Mouse (Mus musculus): Measurements from ENCODE around the gene Gm20479. TPM values are rescaled to one million over a fixed set of nuclear protein-coding genes. Genes with fewer than 3 reads are reported as not detected.

The Gm20479 gene
- polyA plus RNA-seq, 1 experiment from 2014 or later = not detected

DNA sequence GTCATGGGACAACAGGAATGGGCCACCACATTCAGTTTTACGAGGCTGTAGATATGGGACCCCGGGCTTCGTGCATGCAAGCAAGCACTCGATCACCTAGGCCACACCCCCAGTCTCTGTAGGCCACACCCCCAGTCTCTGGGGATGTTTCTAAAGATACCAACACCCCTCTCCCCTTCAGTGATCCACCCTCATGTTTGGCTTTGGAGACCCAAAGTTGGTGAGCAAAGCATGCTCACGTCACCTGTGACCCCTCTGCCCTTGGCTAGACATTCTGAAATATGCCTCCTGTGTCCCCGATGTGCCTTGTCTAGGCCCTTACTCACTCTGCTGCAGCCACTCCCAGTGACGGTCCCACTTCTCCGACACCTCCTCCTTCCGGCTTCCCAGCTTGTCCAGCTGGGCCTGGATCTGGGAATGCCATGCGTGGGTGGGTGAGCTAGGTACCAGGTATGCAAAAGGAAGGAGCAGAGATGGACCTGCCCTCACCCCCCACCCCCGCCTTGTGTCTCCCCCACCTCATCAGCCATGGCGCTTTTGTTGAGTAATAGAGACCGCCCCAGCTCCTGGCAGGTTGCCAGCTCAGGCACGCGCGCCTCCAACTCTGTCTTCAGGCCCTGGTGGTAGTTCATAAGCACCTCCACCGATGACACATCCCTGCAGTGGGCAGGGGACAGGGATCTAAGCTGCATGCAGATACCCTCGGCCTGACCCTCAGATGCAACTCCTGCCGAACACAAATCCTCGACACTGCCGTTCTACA is 9.0 kb upstream of the Gm20479 start:
- Histone ChIP-seq H3K27ac (no peak overlapping the region), H3K27me3 (peaks cover 95% of the 10 kb centered on the region), H3K4me1 (replicated peaks) (peaks cover 14% of the 10 kb centered on the region), H3K9ac (replicated peaks) (no peak overlapping the region), H3K36me3 (no peaks in the 10 kb centered on the region), H3K4me3 (replicated peaks) (no peak overlapping the region), H3K9me3 (peaks cover 8% of the 10 kb centered on the region), H3K4me2 (no peak overlapping the region)
- no peak for ATAC-seq (ENCODE audit: insufficient number of reproducible peaks, insufficient read depth, low FRiP score, low TSS enrichment, low read depth)
- 42% methylated on average over 21 of the region's 21 CpGs for WGBS

DNA sequence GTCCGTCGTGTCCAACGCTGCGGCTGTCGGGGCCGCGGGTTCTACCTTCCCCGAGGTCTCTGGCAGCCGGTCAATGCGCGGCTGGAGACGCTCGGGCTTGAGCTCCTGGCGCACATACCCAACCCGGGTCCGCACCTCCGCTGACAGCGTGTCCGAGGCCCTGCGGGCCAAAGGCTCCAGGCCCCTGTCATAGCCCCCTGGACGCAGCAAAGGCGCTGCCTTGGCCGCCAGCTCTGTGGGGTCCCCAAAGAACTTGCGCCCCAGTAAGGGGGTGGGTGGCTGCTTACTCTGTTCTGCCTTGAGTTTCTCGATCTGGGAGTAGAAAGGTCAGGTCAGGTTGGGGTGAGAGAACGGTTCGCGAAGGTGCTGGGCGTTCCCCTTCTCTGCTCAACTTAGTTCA is 7.2 kb upstream of the Gm20479 start:
- no peak for ATAC-seq (ENCODE audit: insufficient number of reproducible peaks, insufficient read depth, low FRiP score, low TSS enrichment, low read depth)
- Histone ChIP-seq H3K4me3 (replicated peaks) (peak overlapping the region; percentile 20), H3K4me1 (replicated peaks) (peaks cover 18% of the 10 kb centered on the region), H3K9ac (replicated peaks) (no peak overlapping the region), H3K4me2 (no peak overlapping the region), H3K27me3 (peaks cover 76% of the 10 kb centered on the region), H3K27ac (no peak overlapping the region), H3K9me3 (no peaks in the 10 kb centered on the region), H3K36me3 (no peaks in the 10 kb centered on the region)
- 5% methylated on average over 29 of the region's 29 CpGs for WGBS

DNA sequence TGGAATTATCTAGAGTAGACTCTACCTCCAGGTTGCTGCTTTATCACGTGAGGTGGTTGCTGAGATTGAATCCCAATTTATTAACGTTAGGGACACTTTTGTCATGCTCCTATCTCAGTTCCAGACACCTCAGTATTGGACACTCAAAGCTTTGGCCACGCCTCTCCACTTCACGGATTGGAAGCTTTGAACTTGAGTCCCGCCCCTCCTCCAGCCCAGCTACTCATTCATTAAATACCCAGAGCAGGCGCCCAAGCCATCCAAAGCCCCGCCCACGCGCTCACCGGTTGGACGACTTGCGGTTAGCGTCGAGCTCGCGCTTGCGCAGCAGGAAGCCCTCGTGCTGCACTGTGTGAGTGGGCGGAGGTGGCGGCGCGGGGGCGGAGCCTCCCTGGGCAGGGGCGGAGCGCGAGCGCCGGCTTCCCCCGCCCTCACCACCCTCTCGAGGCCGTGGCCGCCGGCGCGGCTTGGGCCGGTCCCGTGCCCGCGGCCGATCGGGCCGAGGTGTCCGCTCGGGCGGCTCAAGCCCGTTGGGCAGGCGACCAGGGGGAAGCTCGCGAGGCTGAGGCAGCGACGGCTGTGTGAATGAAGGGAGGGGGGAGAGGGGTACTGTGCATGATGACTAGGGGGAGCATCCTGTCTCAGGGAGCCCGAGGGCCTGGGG is 4.2 kb upstream of the Gm20479 start:
- H3K4me2 ChIP-seq = peak overlapping the region; percentile 74
- 1% methylated on average over 52 of the region's 52 CpGs for WGBS
- peak; percentile 91 for ATAC-seq (ENCODE audit: insufficient number of reproducible peaks, insufficient read depth, low FRiP score, low TSS enrichment, low read depth)
- H3K27ac ChIP-seq = no peak overlapping the region
- peak overlapping the region; percentile 55 for H3K4me3 ChIP-seq (replicated peaks)
- peaks cover 72% of the 10 kb centered on the region for H3K27me3 ChIP-seq
- H3K9me3 ChIP-seq = no peaks in the 10 kb centered on the region
- H3K4me1 ChIP-seq (replicated peaks) = peaks cover 17% of the 10 kb centered on the region
- peak overlapping the region; percentile 65 for H3K9ac ChIP-seq (replicated peaks)
- no peaks in the 10 kb centered on the region for H3K36me3 ChIP-seq

DNA sequence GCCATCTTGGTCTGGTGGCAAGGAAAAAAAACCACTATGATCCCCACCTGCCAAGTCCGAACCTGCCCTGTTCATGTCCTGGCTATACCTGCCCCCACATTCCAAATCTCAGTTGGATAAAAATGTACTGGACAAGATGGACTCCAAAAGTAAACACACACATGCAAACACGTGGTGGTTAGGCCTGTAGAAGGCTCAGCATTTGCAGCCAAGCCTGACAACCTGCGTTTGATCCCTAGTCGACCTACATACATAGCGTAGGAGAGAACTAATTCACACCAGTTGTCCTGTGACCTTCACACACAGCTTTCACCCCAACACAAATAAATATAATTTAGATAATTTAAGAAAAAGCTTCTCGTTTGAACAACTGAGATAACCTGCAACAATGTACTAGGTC is 3.5 kb upstream of the Gm20479 start:
- H3K4me1 ChIP-seq (replicated peaks) = peaks cover 20% of the 10 kb centered on the region
- peak overlapping the region; percentile 74 for H3K4me2 ChIP-seq
- no peaks in the 10 kb centered on the region for H3K9me3 ChIP-seq
- no peak overlapping the region for H3K9ac ChIP-seq (replicated peaks)
- no peak overlapping the region for H3K27ac ChIP-seq
- H3K27me3 ChIP-seq = peaks cover 68% of the 10 kb centered on the region
- WGBS = 55% methylated on average over 6 of the region's 6 CpGs
- no peak for ATAC-seq (ENCODE audit: insufficient number of reproducible peaks, insufficient read depth, low FRiP score, low TSS enrichment, low read depth)
- H3K36me3 ChIP-seq = no peaks in the 10 kb centered on the region
- H3K4me3 ChIP-seq (replicated peaks) = peak overlapping the region; percentile 55; the same call in 1 of the 2 replicates

DNA sequence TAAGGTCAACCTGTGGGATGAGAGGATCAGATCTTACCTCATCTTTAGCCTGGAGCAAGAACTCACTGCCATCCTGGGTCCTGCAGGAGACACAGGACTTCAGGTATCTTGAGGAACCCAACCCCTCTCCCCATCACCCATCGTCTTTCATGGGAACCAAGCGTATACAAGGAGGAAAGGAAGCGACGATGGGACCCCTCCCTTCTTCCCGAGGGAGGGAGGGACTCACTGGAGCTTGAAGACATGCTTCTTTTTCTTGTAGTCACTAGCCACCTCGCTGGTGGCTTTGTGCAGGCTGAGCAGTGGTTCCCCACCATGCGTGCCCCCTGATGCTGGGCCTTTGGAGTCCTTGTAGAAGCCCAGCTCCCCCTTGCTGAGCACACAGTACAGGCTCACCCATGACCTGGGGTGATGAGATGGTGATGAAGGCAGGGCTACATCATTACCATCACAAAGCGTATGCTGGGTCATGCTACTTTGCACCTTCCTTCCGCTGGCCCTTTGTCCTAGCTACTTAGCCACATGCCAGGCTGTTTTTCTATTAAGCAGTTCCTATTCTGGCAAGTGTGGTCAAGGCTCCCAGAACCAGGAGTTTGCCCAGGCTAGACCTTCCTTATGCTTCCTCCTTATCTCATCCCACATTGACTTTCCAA is 2.6 kb upstream of the Gm20479 start:
- WGBS = 88% methylated on average over 9 of the region's 9 CpGs
- Histone ChIP-seq H3K4me3 (replicated peaks) (no peak overlapping the region), H3K27ac (no peak overlapping the region), H3K27me3 (peaks cover 59% of the 10 kb centered on the region), H3K9ac (replicated peaks) (no peak overlapping the region), H3K36me3 (no peaks in the 10 kb centered on the region), H3K4me1 (replicated peaks) (peaks cover 25% of the 10 kb centered on the region), H3K9me3 (no peaks in the 10 kb centered on the region), H3K4me2 (no peak overlapping the region)
- ATAC-seq (ENCODE audit: insufficient number of reproducible peaks, insufficient read depth, low FRiP score, low TSS enrichment, low read depth) = no peak

DNA sequence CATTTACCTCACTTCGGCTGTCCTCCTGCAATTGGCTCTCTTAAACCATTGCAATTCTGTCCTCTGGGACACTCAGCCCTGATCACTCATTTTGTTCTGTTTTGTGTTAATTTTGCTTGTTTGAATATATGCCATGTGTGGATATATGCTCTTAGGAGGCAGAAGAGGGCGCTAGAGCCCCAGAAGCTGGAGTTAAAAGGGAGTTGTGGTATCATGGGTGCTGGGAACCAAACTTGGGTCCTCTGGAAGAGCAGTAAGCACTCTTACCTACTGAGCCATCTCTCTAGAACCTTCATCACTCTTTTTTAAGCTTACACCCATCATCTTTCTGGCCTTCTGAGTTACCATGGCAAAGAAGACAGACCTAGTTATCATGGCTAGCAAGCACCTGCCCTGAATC is 1.9 kb upstream of the Gm20479 start:
- H3K9me3 ChIP-seq = no peaks in the 10 kb centered on the region
- peaks cover 28% of the 10 kb centered on the region for H3K4me1 ChIP-seq (replicated peaks)
- ATAC-seq (ENCODE audit: insufficient number of reproducible peaks, insufficient read depth, low FRiP score, low TSS enrichment, low read depth) = no peak
- H3K36me3 ChIP-seq = no peaks in the 10 kb centered on the region
- no peak overlapping the region for H3K27ac ChIP-seq
- peaks cover 52% of the 10 kb centered on the region for H3K27me3 ChIP-seq
- H3K4me3 ChIP-seq (replicated peaks) = no peak overlapping the region
- WGBS = 76% methylated on average over 2 of the region's 2 CpGs
- H3K9ac ChIP-seq (replicated peaks) = no peak overlapping the region
- H3K4me2 ChIP-seq = no peak overlapping the region

DNA sequence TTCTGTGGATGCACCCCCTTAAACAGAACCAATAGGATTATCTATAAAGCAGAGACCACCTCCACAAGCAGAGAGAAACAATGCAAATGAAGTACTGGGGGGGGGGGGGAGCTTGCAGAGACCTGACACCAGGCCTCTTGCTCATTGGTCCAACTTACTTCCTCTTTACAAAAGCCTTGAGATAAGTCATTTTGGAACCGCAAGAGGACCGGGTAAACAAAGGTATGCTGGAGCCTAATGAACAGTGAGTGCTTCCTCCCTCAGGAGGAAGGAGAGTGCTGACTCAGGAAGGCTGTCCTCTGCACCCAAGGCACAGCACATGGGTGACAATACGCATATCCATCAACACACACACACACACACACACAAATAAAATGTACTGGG is 368 bp upstream of the Gm20479 start:
- Histone ChIP-seq H3K4me1 (replicated peaks) (peaks cover 26% of the 10 kb centered on the region), H3K9ac (replicated peaks) (no peak overlapping the region)

DNA sequence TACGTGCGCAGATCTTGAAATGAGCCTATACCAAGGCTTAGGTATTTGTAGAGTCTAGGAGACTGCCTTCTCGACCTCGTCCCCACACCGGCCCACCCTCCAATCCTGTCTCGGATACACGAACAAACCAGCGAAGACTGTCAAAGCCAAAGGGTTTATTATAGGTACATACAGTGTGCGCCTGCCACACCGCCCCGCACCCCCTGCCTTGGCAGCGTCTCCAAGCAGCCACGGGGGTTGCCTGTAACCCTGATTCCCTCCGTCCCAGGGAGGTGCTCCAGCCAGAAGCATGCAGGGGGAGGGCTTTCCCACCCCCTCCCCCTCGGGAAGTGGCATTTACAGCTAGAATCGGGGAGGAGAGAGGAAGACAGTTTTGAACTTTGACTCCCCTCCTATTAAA is 971 bp downstream of the Gm20479 start:
- no peak overlapping the region for H3K27ac ChIP-seq
- H3K4me3 ChIP-seq (replicated peaks) = peak overlapping the region; percentile 64
- peak; percentile 36 for ATAC-seq (ENCODE audit: insufficient number of reproducible peaks, insufficient read depth, low FRiP score, low TSS enrichment, low read depth)
- H3K4me2 ChIP-seq = peak overlapping the region; percentile 73
- H3K9ac ChIP-seq (replicated peaks) = no peak overlapping the region; the same call in 1 of the 2 replicates
- H3K9me3 ChIP-seq = no peaks in the 10 kb centered on the region
- H3K36me3 ChIP-seq = peaks cover 21% of the 10 kb centered on the region
- WGBS = 1% methylated on average over 16 of the region's 16 CpGs
- peaks cover 26% of the 10 kb centered on the region for H3K4me1 ChIP-seq (replicated peaks)
- H3K27me3 ChIP-seq = peaks cover 28% of the 10 kb centered on the region

More for the DNA sequence above, 368 bp upstream of the Gm20479 start:
- Histone ChIP-seq H3K4me3 (replicated peaks) (no peak overlapping the region), H3K27ac (no peak overlapping the region), H3K9me3 (no peaks in the 10 kb centered on the region), H3K27me3 (peaks cover 38% of the 10 kb centered on the region), H3K36me3 (peaks cover 8% of the 10 kb centered on the region; the same call in 1 of the 2 replicates), H3K4me2 (no peak overlapping the region)
- ATAC-seq (ENCODE audit: insufficient number of reproducible peaks, insufficient read depth, low FRiP score, low TSS enrichment, low read depth) = no peak
- WGBS = 23% methylated on average over 3 of the region's 3 CpGs

DNA sequence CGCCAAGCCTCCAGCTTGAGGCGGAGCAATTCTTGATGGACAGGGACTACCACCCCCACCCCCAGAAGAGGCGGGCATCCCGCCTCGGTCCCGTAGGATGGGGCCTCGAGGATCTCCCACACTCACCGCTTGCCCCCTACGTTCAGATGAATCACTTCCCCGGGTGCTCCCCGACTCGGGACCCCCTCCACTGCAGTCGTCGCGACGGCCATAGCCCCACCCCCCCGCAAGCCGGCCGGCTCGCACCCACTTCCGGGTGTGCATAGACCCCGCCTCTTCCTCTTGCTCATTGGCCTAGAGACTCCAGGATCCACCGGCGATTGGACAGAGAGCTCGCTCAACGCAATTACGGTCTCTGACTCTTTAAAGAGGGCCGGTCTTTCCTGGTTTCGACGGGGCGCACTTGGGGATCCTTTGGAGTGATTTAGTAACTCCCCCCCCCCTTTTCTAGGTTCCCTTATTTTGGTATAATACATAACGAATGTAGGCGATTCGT is 1.4 kb downstream of the Gm20479 start, which contains the start of gene Shkbp1:
Shkbp1 (minus strand) TSS at position 275 of the 496 bp plus-strand sequence.
- peaks cover 28% of the 10 kb centered on the region for H3K27me3 ChIP-seq
- H3K4me1 ChIP-seq (replicated peaks) = peaks cover 23% of the 10 kb centered on the region
- peak within 1 kb of the TSS; percentile 73 for H3K4me2 ChIP-seq
- H3K9ac ChIP-seq (replicated peaks) = peak within 1 kb of the TSS; percentile 58
- peak; percentile 84 for ATAC-seq (ENCODE audit: insufficient number of reproducible peaks, insufficient read depth, low FRiP score, low TSS enrichment, low read depth)
- WGBS = under 1% methylated on average over 34 of the region's 34 CpGs
- no peak within 1 kb of the TSS for H3K27ac ChIP-seq
- peak within 1 kb of the TSS; percentile 64 for H3K4me3 ChIP-seq (replicated peaks)
- H3K36me3 ChIP-seq = peaks cover 22% of the 10 kb centered on the region
- H3K9me3 ChIP-seq = no peaks in the 10 kb centered on the region

DNA sequence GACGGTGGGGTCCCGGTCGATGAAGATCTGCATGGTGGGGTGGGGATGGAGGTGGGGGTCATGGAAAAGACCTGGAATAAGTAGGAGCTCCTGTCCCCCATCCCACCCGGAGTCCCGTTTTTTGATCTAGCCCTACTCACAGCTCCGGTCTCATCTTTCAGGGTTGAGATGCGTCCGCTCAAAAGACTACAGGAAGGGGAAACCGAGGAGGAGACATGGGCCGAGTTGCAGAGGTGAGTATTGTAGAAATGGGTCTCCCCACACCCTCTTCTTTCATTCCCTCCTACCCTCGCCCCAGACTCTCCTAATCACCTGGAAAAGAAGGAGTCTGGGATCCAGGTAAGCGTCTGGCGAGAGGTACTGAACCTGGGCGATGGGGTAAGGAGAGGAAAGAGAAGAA is 2.0 kb downstream of the Gm20479 start:
- H3K36me3 ChIP-seq = peaks cover 27% of the 10 kb centered on the region
- peak overlapping the region; percentile 64 for H3K4me3 ChIP-seq (replicated peaks)
- 7% methylated on average over 14 of the region's 14 CpGs for WGBS
- ATAC-seq (ENCODE audit: insufficient number of reproducible peaks, insufficient read depth, low FRiP score, low TSS enrichment, low read depth) = no peak
- H3K9ac ChIP-seq (replicated peaks) = peak overlapping the region; percentile 58
- H3K4me2 ChIP-seq = peak overlapping the region; percentile 73
- H3K27ac ChIP-seq = no peak overlapping the region
- H3K27me3 ChIP-seq = peaks cover 28% of the 10 kb centered on the region
- H3K9me3 ChIP-seq = no peaks in the 10 kb centered on the region
- H3K4me1 ChIP-seq (replicated peaks) = peaks cover 22% of the 10 kb centered on the region

DNA sequence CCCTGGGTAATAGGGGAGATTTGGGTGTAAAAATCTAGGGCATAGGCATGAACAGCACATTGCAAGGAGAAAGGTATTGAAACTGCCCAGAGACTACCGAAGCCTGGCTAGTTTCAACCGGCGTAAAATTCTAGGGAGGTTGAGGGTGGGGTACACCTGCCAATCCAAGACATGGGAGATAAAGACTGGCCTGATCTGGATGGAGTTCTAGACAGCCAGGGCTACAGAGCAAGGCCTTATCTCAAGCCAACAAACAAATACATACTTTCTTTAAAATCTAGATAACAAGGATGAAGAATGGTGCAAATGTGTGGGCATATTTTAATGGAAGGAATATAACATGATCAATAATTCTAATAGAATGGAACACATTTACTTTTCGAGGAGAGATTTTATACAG is 2.4 kb downstream of the Gm20479 start:
- H3K9ac ChIP-seq (replicated peaks) = peak overlapping the region; percentile 58; the same call in 1 of the 2 replicates

More for the DNA sequence above, 2.4 kb downstream of the Gm20479 start:
- Histone ChIP-seq H3K27ac (no peak overlapping the region), H3K4me2 (peak overlapping the region; percentile 73), H3K27me3 (peaks cover 28% of the 10 kb centered on the region), H3K4me1 (replicated peaks) (peaks cover 22% of the 10 kb centered on the region), H3K36me3 (peaks cover 31% of the 10 kb centered on the region), H3K4me3 (replicated peaks) (peak overlapping the region; percentile 64), H3K9me3 (no peaks in the 10 kb centered on the region)
- 43% methylated on average over 4 of the region's 4 CpGs for WGBS
- no peak for ATAC-seq (ENCODE audit: insufficient number of reproducible peaks, insufficient read depth, low FRiP score, low TSS enrichment, low read depth)

Measured in limb, embryonic 12.5 days (tissue).